Mouse (Mus musculus) retina, postnatal 1 day (tissue): ENCODE measurements around the gene Spsb4.
"Not testable (repeated sequence)": the region's sequence is repeated elsewhere in the genome, so short reads cannot be mapped to it uniquely, and the experiment has no call there.

Experiments used
- DNase-seq: peaks from one replicate; pipeline ENCODE4 v3.0.0-alpha.2; 2012

Gene Spsb4

GRCm38 (mm10) chr9:96948546-96948945 lies 70.1 kb downstream of the Spsb4 start:
- no peak for DNase-seq

DNA sequence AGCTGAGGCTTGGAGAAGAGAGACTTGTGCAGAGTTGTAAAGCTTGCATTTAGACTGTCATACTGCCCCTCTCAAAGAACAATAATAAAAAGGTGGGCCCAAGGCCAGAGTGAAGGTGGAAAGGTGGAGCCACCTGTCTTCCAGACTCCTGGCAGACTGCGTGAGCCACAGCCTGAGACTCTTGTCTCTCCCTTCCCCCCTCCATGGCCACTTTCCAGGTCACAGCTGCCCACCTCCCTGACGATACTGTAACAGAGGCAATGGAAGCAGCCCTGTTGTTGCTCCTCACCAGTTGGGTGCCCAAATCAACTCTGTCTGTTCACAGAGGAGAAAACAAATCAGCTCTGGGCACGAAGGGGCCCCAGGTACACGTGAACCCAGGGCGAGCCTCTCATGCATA lies 71.5 kb downstream of the Spsb4 start:
- no peak for DNase-seq

GRCm38 (mm10) chr9:96944517-96944916 lies 74.1 kb downstream of the Spsb4 start:
- DNase-seq: no peak

- no peak for DNase-seq
Measured at GRCm38 (mm10) chr9:96942975-96943374, 75.7 kb downstream of the Spsb4 start.

- DNase-seq: peak; percentile 55
Measured at GRCm38 (mm10) chr9:96938887-96939286, 79.8 kb downstream of the Spsb4 start.

- DNase-seq: not testable (repeated sequence)
Measured at GRCm38 (mm10) chr9:96936427-96936826, 82.2 kb downstream of the Spsb4 start.

GRCm38 (mm10) chr9:96935556-96936300 lies 82.9 kb downstream of the Spsb4 start:
- no peak for DNase-seq

DNA sequence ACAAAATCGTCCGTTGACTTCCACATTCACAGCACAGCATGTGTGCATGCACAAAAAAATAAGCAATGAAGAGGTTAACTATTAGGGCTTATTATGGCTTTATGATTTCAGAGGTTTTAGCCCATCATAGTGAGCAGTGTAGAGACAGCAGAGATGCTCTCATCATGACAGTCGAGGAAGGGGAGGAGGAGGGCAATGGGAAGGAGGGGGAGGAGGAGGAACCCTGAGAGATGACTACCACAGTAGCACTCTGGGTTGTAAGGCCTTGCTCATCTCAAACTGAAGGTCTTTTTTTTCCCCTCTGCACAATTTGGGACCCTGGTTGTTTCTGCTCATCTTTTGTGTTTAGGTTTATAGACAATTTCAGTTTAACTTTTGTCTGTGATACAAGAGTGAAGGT lies 83.8 kb downstream of the Spsb4 start:
- DNase-seq: no peak

- no peak for DNase-seq
Measured at GRCm38 (mm10) chr9:96932751-96933150, 85.9 kb downstream of the Spsb4 start.

- no peak for DNase-seq
Measured at GRCm38 (mm10) chr9:96923577-96924316, 94.9 kb downstream of the Spsb4 start.

- no peak for DNase-seq
Measured at GRCm38 (mm10) chr9:96923119-96923518, 95.5 kb downstream of the Spsb4 start.

- DNase-seq: peak; percentile 95
Measured at GRCm38 (mm10) chr9:96916620-96917538, 101.8 kb downstream of the Spsb4 start.

DNA sequence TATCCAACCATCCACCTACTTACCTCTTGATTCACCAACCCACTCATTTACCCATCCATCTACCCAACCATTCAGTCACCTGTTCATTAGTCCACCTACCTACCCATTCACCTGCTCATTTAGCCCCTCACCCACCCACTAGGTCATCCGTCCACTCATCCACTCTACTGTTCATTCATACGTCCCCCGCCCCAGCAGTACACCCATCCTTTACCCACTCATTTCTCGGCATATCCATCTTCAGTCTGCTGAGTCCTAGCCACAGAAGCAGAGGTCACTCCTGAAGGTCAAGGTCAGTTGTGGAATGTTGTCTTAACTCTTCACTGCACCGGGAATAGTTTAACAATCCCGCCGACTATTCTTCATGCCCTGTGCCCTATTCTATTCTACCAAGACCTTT lies 102.6 kb downstream of the Spsb4 start:
- DNase-seq: no peak

- peak; percentile 50 for DNase-seq
Measured at GRCm38 (mm10) chr9:96914851-96915250, 103.8 kb downstream of the Spsb4 start.

- DNase-seq: no peak
Measured at GRCm38 (mm10) chr9:96914005-96914404, 104.6 kb downstream of the Spsb4 start.

- no peak for DNase-seq
Measured at GRCm38 (mm10) chr9:96909503-96909902, 109.1 kb downstream of the Spsb4 start.

GRCm38 (mm10) chr9:96908737-96909136 lies 109.9 kb downstream of the Spsb4 start:
- DNase-seq: no peak

DNA sequence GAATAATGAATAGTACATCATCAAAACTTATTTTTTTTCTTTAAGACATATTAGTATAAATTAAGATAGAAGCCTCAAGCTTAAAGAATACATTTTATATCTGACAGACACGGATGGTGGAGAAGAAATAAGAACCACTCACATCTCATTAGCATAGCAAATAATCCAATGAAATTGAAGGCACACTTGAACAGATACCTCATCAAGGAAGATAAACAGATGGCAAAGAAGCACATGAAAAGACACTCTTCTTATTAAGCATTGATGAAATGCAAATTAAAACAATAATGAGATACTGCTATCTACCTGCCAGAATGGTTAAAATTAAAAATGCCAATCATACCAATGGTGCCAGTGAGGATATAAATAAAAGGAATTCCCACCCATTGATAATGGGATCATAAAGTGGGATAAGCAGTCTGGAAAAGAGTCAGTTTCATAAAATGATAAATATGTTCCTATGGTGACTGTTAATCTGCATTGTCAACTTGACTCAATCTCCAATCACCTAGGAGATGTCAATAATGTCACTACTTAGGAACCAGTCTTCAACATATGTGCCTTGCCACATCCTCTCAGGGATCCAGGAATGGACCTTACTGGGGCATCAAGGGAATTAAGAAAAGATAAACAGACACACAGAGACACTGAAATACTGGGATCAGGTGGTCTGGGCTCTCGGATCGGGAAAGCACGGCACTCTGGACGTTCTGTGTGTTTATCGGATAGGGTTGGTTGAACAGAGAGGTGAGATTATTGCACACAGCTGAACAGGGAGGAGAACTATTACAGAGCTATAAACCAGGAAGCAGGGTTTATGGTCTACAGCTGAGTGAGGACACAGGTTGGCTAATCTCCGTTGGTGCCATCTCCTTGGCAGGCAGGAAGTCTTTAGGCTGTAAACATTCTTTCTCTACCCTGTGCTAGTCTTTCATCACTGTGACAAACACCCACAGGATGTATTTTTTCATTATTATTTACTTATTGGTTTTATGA lies 114.0 kb downstream of the Spsb4 start:
- DNase-seq: no peak

DNA sequence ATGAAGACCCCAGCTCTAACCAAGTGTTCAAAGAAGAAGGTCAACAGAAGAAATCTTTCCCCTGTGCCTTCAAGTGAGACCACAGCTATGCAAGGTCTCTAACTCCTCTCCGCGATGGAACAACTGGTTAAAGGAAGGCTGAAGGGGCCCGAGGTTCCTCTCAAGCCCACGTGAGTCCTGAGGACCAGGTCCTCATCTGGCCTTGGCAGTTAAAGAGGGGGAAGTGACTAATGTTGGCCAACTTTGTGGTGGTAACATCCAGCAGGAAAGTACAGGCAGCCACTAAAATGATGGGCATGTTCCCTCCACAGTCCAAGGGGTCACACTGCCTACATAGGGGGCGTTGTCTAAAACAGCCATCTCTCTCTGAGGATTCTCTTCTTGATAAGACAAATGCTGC lies 118.9 kb downstream of the Spsb4 start:
- DNase-seq: no peak

- DNase-seq: no peak
Measured at GRCm38 (mm10) chr9:96899004-96899403, 119.6 kb downstream of the Spsb4 start.

- no peak for DNase-seq
Measured at GRCm38 (mm10) chr9:96896690-96897089, 122.0 kb downstream of the Spsb4 start.

GRCm38 (mm10) chr9:96893582-96893981 lies 125.1 kb downstream of the Spsb4 start:
- DNase-seq: no peak
